Mouse (Mus musculus): ENCODE measurements around the gene Tecpr1.

Gene Tecpr1

GRCm38 (mm10) chr5:144223503-144223862 is at the start of gene Tecpr1:
TSS of gene Tecpr1 (minus strand) at chr5:144223615.
- DNase-seq (ENCODE audit: low read depth, low spot score): peak; percentile 76

GRCm38 (mm10) chr5:144271772-144272171 is 48.4 kb upstream of the Tecpr1 start:
- DNase-seq (ENCODE audit: low read depth, low spot score): no peak

- no peak for DNase-seq (ENCODE audit: low read depth, low spot score)
Measured at GRCm38 (mm10) chr5:144271118-144271517, 47.7 kb upstream of the Tecpr1 start.

GRCm38 (mm10) chr5:144270420-144270819 is 47.0 kb upstream of the Tecpr1 start:
- DNase-seq (ENCODE audit: low read depth, low spot score): no peak

GRCm38 (mm10) chr5:144269926-144270325 is 46.5 kb upstream of the Tecpr1 start:
- no peak for DNase-seq (ENCODE audit: low read depth, low spot score)

- no peak for DNase-seq (ENCODE audit: low read depth, low spot score)
Measured at GRCm38 (mm10) chr5:144267535-144268241, 44.3 kb upstream of the Tecpr1 start.

- no peak for DNase-seq (ENCODE audit: low read depth, low spot score)
Measured at GRCm38 (mm10) chr5:144263496-144263895, 40.1 kb upstream of the Tecpr1 start.

GRCm38 (mm10) chr5:144263082-144263481 is 39.7 kb upstream of the Tecpr1 start:
- no peak for DNase-seq (ENCODE audit: low read depth, low spot score)

GRCm38 (mm10) chr5:144261829-144262228 is 38.4 kb upstream of the Tecpr1 start:
- DNase-seq (ENCODE audit: low read depth, low spot score): no peak

GRCm38 (mm10) chr5:144261309-144261708 is 37.9 kb upstream of the Tecpr1 start:
- no peak for DNase-seq (ENCODE audit: low read depth, low spot score)

GRCm38 (mm10) chr5:144260464-144260863 is 37.0 kb upstream of the Tecpr1 start:
- no peak for DNase-seq (ENCODE audit: low read depth, low spot score)

GRCm38 (mm10) chr5:144259228-144259627 is 35.8 kb upstream of the Tecpr1 start:
- no peak for DNase-seq (ENCODE audit: low read depth, low spot score)

- no peak for DNase-seq (ENCODE audit: low read depth, low spot score)
Measured at GRCm38 (mm10) chr5:144258687-144259086, 35.3 kb upstream of the Tecpr1 start.

GRCm38 (mm10) chr5:144258131-144258611 is 34.8 kb upstream of the Tecpr1 start:
- no peak for DNase-seq (ENCODE audit: low read depth, low spot score)

GRCm38 (mm10) chr5:144257451-144258110 is 34.2 kb upstream of the Tecpr1 start:
- no peak for DNase-seq (ENCODE audit: low read depth, low spot score)

- no peak for DNase-seq (ENCODE audit: low read depth, low spot score)
Measured at GRCm38 (mm10) chr5:144256888-144257287, 33.5 kb upstream of the Tecpr1 start.

GRCm38 (mm10) chr5:144256541-144256870 is 33.1 kb upstream of the Tecpr1 start:
- no peak for DNase-seq (ENCODE audit: low read depth, low spot score)

GRCm38 (mm10) chr5:144255632-144256540 is 32.5 kb upstream of the Tecpr1 start:
- DNase-seq (ENCODE audit: low read depth, low spot score): no peak

GRCm38 (mm10) chr5:144254811-144255631 is 31.6 kb upstream of the Tecpr1 start:
- peak; percentile 87 for DNase-seq (ENCODE audit: low read depth, low spot score)

GRCm38 (mm10) chr5:144254122-144254810 is 30.9 kb upstream of the Tecpr1 start:
- no peak for DNase-seq (ENCODE audit: low read depth, low spot score)

- DNase-seq (ENCODE audit: low read depth, low spot score): no peak
Measured at GRCm38 (mm10) chr5:144253212-144253611, 29.8 kb upstream of the Tecpr1 start.

Data from c-Kit-negative CD71-positive TER-119-positive erythroid progenitor cells, embryonic 14.5 days (primary cell).